Mouse (Mus musculus) adrenal gland, adult 18-20 months (tissue): ENCODE results near the gene Cbx8. TPM values are rescaled to one million over a fixed set of nuclear protein-coding genes. Genes with fewer than 3 reads are reported as not detected.
A peak's percentile ranks its signal among the peaks of the same experiment; 100 is the strongest.

Source experiments
- DNase-seq, 2 experiments: peaks; one replicate each; pipeline ENCODE4 v3.0.0; 2021 to 2022; ENCODE audit warnings: low spot score in 2 of 2
- total RNA-seq, 2 experiments: library from RNA; stranded (reverse); gene quantifications; 1 replicate in 1 of 2; 2 replicates in 1 of 2; pipeline ENCODE4 v1.2.3; 2021

The Cbx8 gene
- total RNA-seq, 2 experiments from 2014 or later, result 12.2 to 16.7 TPM

GRCm38 (mm10) chr11:119036447-119036846 is 4.3 kb downstream of the Cbx8 start:
- no peak for DNase-seq

GRCm38 (mm10) chr11:119035686-119036165 is 5.0 kb downstream of the Cbx8 start:
- peak in 1 of 2 experiments; percentile 3 for DNase-seq

- DNase-seq, result peak in 1 of 2 experiments; percentile 7
Measured at GRCm38 (mm10) chr11:119035094-119035685, 5.6 kb downstream of the Cbx8 start.

- DNase-seq, result peak in 1 of 2 experiments; percentile 2
Measured at GRCm38 (mm10) chr11:119034635-119035034, 6.1 kb downstream of the Cbx8 start.

- DNase-seq, result peak; percentile 87 to 90
Measured at GRCm38 (mm10) chr11:119033874-119034558, 6.8 kb downstream of the Cbx8 start.

- DNase-seq, result no peak
Measured at GRCm38 (mm10) chr11:119026203-119026602, 14.6 kb downstream of the Cbx8 start.

GRCm38 (mm10) chr11:119024260-119024659 is 16.5 kb downstream of the Cbx8 start:
- no peak for DNase-seq

GRCm38 (mm10) chr11:119023616-119023980 is 17.2 kb downstream of the Cbx8 start:
- DNase-seq, result peak in 1 of 2 experiments; percentile 40

- DNase-seq, result peak; percentile 89 to 91
Measured at GRCm38 (mm10) chr11:119022895-119023615, 17.7 kb downstream of the Cbx8 start, which contains the start of gene Cbx2. Cbx2 (plus strand) TSS chr11:119022962.

- no peak for DNase-seq
Measured at GRCm38 (mm10) chr11:119022068-119022894, 18.5 kb downstream of the Cbx8 start.

GRCm38 (mm10) chr11:119021180-119021579 is 19.6 kb downstream of the Cbx8 start:
- no peak for DNase-seq

- no peak for DNase-seq
Measured at GRCm38 (mm10) chr11:119017506-119017905, 23.3 kb downstream of the Cbx8 start.

- DNase-seq, result no peak
Measured at GRCm38 (mm10) chr11:119014455-119014854, 26.3 kb downstream of the Cbx8 start.

- DNase-seq, result no peak
Measured at GRCm38 (mm10) chr11:119007461-119008456, 33.0 kb downstream of the Cbx8 start.

- DNase-seq, result no peak
Measured at GRCm38 (mm10) chr11:119006462-119006861, 34.3 kb downstream of the Cbx8 start.

GRCm38 (mm10) chr11:119005547-119006275 is 35.1 kb downstream of the Cbx8 start:
- no peak for DNase-seq

- DNase-seq, result no peak
Measured at GRCm38 (mm10) chr11:119001493-119002128, 39.2 kb downstream of the Cbx8 start.

- DNase-seq, result no peak
Measured at GRCm38 (mm10) chr11:119000877-119001276, 39.9 kb downstream of the Cbx8 start.
